Mouse (Mus musculus): ENCODE data around the gene 1700016K19Rik. TPM values are rescaled to one million over a fixed set of nuclear protein-coding genes. Genes with fewer than 3 reads are reported as not detected.

Gene 1700016K19Rik
- 4.5 to 7.4 TPM (median 5.8 TPM) in 4 replicates for total RNA-seq (2023)

GRCm38 (mm10) chr11:75999440-76000155 is at the start of gene 1700016K19Rik:
TSS of gene 1700016K19Rik (plus strand) at chr11:75999912.

GRCm38 (mm10) chr11:76027139-76028071 is 27.7 kb downstream of the 1700016K19Rik start, which contains the start of gene Rflnb:
TSS of gene Rflnb (minus strand) at chr11:76027782.

Other genes starting within 250 kb of the 1700016K19Rik start
- gene Doc2b, start 203.9 kb upstream of the 1700016K19Rik start, total RNA-seq (2023), result not detected in 4 replicates
- gene Rph3al, start 61.5 kb upstream of the 1700016K19Rik start, total RNA-seq (2023), result 10.6 to 13.5 TPM (median 12.1 TPM) in 4 replicates
- 30.0 to 33.2 TPM (median 31.2 TPM) in 4 replicates for gene Rflnb, start 27.9 kb downstream of the 1700016K19Rik start, total RNA-seq (2023)
- 44.3 to 48.5 TPM (median 47.6 TPM) in 4 replicates for gene Vps53, start 179.7 kb downstream of the 1700016K19Rik start, total RNA-seq (2023)
- 1.9 to 5.1 TPM (median 2.5 TPM) in 4 replicates for gene Fam57a, start 179.8 kb downstream of the 1700016K19Rik start, total RNA-seq (2023)
- 2.6 TPM in 1 of 4 replicates, not detected in the others for gene Dbil5, start 217.7 kb downstream of the 1700016K19Rik start, total RNA-seq (2023)
- gene Gemin4, start 217.8 kb downstream of the 1700016K19Rik start, total RNA-seq (2023), result 6.2 to 9.9 TPM (median 7.1 TPM) in 4 replicates
- gene Mrm3, start 243.8 kb downstream of the 1700016K19Rik start, total RNA-seq (2023), result 12.4 to 14.3 TPM (median 13.8 TPM) in 4 replicates
- 25.7 to 33.2 TPM (median 29.8 TPM) in 4 replicates for gene Glod4, start 243.8 kb downstream of the 1700016K19Rik start, total RNA-seq (2023)